Mouse (Mus musculus): Measurements from ENCODE around the gene Iars2.
A peak's percentile ranks its signal among the peaks of the same experiment; 100 is the strongest.

The Iars2 gene

GRCm38 (mm10) chr1:185328721-185329610, at the start of gene Iars2:
Iars2 (minus strand) TSS chr1:185329396.
- peak; percentile 43 for DNase-seq (ENCODE audit: low spot score)

- DNase-seq (ENCODE audit: low spot score), result no peak
Measured at GRCm38 (mm10) chr1:185377429-185377828, 48.2 kb upstream of the Iars2 start.

GRCm38 (mm10) chr1:185376390-185376789, 47.2 kb upstream of the Iars2 start:
- no peak for DNase-seq (ENCODE audit: low spot score)

GRCm38 (mm10) chr1:185369979-185370378, 40.8 kb upstream of the Iars2 start:
- DNase-seq (ENCODE audit: low spot score), result no peak

- no peak for DNase-seq (ENCODE audit: low spot score)
Measured at GRCm38 (mm10) chr1:185367383-185367782, 38.2 kb upstream of the Iars2 start.

GRCm38 (mm10) chr1:185364183-185364540, 35.0 kb upstream of the Iars2 start:
- DNase-seq (ENCODE audit: low spot score), result no peak

GRCm38 (mm10) chr1:185363526-185364182, 34.5 kb upstream of the Iars2 start:
- DNase-seq (ENCODE audit: low spot score), result no peak

- DNase-seq (ENCODE audit: low spot score), result peak; percentile 98
Measured at GRCm38 (mm10) chr1:185362677-185363520, 33.7 kb upstream of the Iars2 start, which contains the start of gene Eprs. Eprs (plus strand) TSS chr1:185363044.

GRCm38 (mm10) chr1:185358211-185358610, 29.0 kb upstream of the Iars2 start:
- DNase-seq (ENCODE audit: low spot score), result no peak

GRCm38 (mm10) chr1:185356246-185356645, 27.1 kb upstream of the Iars2 start:
- no peak for DNase-seq (ENCODE audit: low spot score)

GRCm38 (mm10) chr1:185354731-185355130, 25.5 kb upstream of the Iars2 start:
- no peak for DNase-seq (ENCODE audit: low spot score)

GRCm38 (mm10) chr1:185353351-185353750, 24.2 kb upstream of the Iars2 start:
- DNase-seq (ENCODE audit: low spot score), result no peak

GRCm38 (mm10) chr1:185352151-185352550, 23.0 kb upstream of the Iars2 start:
- no peak for DNase-seq (ENCODE audit: low spot score)

GRCm38 (mm10) chr1:185350611-185351010, 21.4 kb upstream of the Iars2 start:
- DNase-seq (ENCODE audit: low spot score), result no peak

- DNase-seq (ENCODE audit: low spot score), result no peak
Measured at GRCm38 (mm10) chr1:185349741-185350140, 20.5 kb upstream of the Iars2 start.

- no peak for DNase-seq (ENCODE audit: low spot score)
Measured at GRCm38 (mm10) chr1:185346188-185346587, 17.0 kb upstream of the Iars2 start.

- DNase-seq (ENCODE audit: low spot score), result no peak
Measured at GRCm38 (mm10) chr1:185343422-185343821, 14.2 kb upstream of the Iars2 start.

GRCm38 (mm10) chr1:185342441-185342840, 13.2 kb upstream of the Iars2 start:
- DNase-seq (ENCODE audit: low spot score), result no peak

GRCm38 (mm10) chr1:185336535-185336934, 7.3 kb upstream of the Iars2 start:
- DNase-seq (ENCODE audit: low spot score), result no peak

GRCm38 (mm10) chr1:185335231-185335765, 6.1 kb upstream of the Iars2 start:
- DNase-seq (ENCODE audit: low spot score), result no peak

- no peak for DNase-seq (ENCODE audit: low spot score)
Measured at GRCm38 (mm10) chr1:185334136-185334535, 4.9 kb upstream of the Iars2 start.

GRCm38 (mm10) chr1:185333651-185334050, 4.5 kb upstream of the Iars2 start:
- no peak for DNase-seq (ENCODE audit: low spot score)

Measured in urinary bladder, postnatal 10 days (tissue).